Mouse (Mus musculus): ENCODE results near the gene Obp1b.
"Not testable (repeated sequence)": the region's sequence is repeated elsewhere in the genome, so short reads cannot be mapped to it uniquely, and the experiment has no call there.

Obp1b gene

GRCm38 (mm10) chrX:78186477-78186876 lies at the start of gene Obp1b:
Gene Obp1b, plus strand, starts transcription at chrX:78186777.
- not testable (repeated sequence) for DNase-seq

GRCm38 (mm10) chrX:78202220-78202619 lies 15.6 kb downstream of the Obp1b start:
- not testable (repeated sequence) for DNase-seq

GRCm38 (mm10) chrX:78202829-78203228 lies 16.3 kb downstream of the Obp1b start:
- DNase-seq = no peak

All from thymus, postnatal 36 days (tissue).